Mouse (Mus musculus) stomach, embryonic 16.5 days (tissue): ENCODE measurements around the gene Wbp11. TPM values are rescaled to one million over a fixed set of nuclear protein-coding genes. Genes with fewer than 3 reads are reported as not detected.

Experiments
- ATAC-seq: fragments of 200-750 bp; cut with Nextera tagmentation; 2 replicates; pipeline ENCODE4 v1.8.0; 2017; ENCODE audit warnings: moderate number of reproducible peaks, moderate TSS enrichment; ENCODE audit not compliant: insufficient read depth, low FRiP score
- H3K27ac ChIP-seq: fragments of 300-500 bp; sonication (generic); 2 replicates; pipeline ENCODE4 v1.5.1; 2014; ENCODE audit warnings: low read length
- H3K27me3 ChIP-seq: fragments of 300-500 bp; sonication (generic); 2 replicates; pipeline ENCODE4 v1.6.1; 2014; ENCODE audit warnings: low read length, control low read depth, mixed read lengths; ENCODE audit not compliant: control insufficient read depth, insufficient read depth
- H3K36me3 ChIP-seq: fragments of 300-500 bp; sonication (generic); 2 replicates; pipeline ENCODE4 v1.6.1; 2014; ENCODE audit warnings: low read length; ENCODE audit not compliant: control insufficient read depth, insufficient read depth
- H3K4me1 ChIP-seq: fragments of 300-500 bp; sonication (generic); 2 replicates; pipeline ENCODE4 v1.6.1; 2014; ENCODE audit warnings: low read length, control low read depth, mixed read lengths; ENCODE audit not compliant: control insufficient read depth, insufficient read depth
- H3K4me2 ChIP-seq: fragments of 300-500 bp; sonication (generic); 2 replicates; pipeline ENCODE4 v1.6.1; 2014; ENCODE audit warnings: low read depth, low read length, mixed read lengths
- H3K4me3 ChIP-seq: fragments of 300-500 bp; sonication (generic); replicated peaks from 2 replicates; pipeline ENCODE4 v1.5.1; 2014; ENCODE audit warnings: mild to moderate bottlenecking, low read length
- H3K9ac ChIP-seq: fragments of 300-500 bp; sonication (generic); 2 replicates; pipeline ENCODE4 v1.6.1; 2014; ENCODE audit warnings: low read length
- H3K9me3 ChIP-seq: fragments of 300-500 bp; sonication (generic); replicated peaks from 2 replicates; pipeline ENCODE4 v1.6.1; 2016; ENCODE audit warnings: low read length, control low read depth; ENCODE audit not compliant: control insufficient read depth
- WGBS: fragments of 180-500 bp; shearing (Covaris S2); extraction: QIAGEN DNeasy Blood & Tissue Kit; methylation state at CpG from one replicate; pipeline ENCODE4 v1.1.7; 2014; 5-methylcytosine and 5-hydroxymethylcytosine counted together
- polyA plus RNA-seq: library from polyadenylated mRNA; unstranded; fragments of >200 nt; fragmentation: Nextera tagmentation; extraction: Ambion mirVana; gene quantifications from 2 replicates; pipeline ENCODE4 v1.2.1, GENCODE M21; 2015

The Wbp11 gene
- polyA plus RNA-seq: 85.0 and 90.8 TPM in 2 replicates

DNA sequence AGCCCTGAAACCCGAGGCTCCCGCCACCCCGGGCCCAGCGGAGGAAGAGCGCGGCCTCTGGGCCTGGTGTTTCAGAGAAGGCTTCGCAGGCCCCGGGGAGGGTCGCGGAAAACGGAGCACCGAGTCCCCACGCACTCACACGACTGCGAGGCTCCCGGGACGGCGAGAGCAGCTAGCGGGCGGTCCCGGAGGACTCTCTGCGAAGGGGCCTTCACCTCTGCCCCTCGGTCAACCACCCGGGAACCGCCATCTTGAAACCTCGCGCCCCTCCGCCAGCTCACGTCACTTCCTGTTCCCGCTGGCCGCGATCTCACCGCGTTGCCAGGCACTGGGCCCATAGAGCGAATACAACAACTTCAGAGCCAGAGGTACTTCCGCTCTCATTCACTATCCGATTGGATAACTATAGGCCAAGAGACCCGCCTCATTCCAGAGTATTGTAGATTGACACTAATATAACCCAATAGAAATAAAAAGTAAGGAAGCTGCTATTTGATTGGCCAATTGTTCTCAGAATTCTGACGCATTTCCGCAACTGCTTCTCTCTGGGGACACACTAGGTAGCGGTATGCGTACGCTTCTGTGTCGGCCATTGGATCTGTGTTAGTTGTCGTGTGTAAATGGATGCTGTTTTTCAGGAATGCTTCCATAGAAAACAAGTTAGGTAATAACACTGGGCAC lies at the start of gene Wbp11:
Gene Wbp11 (minus strand): TSS at position 353 of the 681 bp plus-strand sequence.
- H3K4me3 ChIP-seq: peak within 1 kb of the TSS; percentile 100
- H3K9me3 ChIP-seq: no peaks in the 10 kb centered on the region
- 0 out of 2 replicates have a peak, but pooled peaks cover 3% of the 10 kb centered on the region for H3K4me1 ChIP-seq
- H3K27ac ChIP-seq: peak within 1 kb of the TSS; percentile 83
- peak; percentile 100 for ATAC-seq
- under 1% methylated on average over 45 of the region's 45 CpGs for WGBS
- H3K27me3 ChIP-seq: no peaks in the 10 kb centered on the region
- H3K36me3 ChIP-seq: peaks cover 6% of the 10 kb centered on the region; the same call in 1 of the 2 replicates
- peak within 1 kb of the TSS; percentile 99 for H3K9ac ChIP-seq
- H3K4me2 ChIP-seq: peak within 1 kb of the TSS; percentile 95

DNA sequence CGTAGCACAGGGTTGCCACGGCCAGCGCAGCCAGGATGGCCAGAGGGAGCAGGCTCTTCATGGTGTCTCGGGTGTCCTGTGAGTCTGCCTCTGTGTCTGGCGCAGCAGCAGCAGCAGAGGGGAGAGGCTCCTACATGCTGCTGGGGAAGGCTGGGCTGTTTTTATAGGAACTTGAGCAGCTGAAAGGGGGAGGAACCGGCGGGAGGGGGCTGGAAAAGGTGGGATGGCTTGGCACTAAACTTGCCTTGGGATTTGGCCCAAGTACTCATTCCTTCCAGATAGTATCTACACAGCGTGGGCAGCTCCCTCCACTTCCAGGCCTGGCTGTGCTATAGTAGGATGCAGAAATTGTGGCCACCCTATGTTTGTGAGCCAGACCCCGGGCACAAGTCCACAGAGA lies 47.6 kb upstream of the Wbp11 start, which contains the start of gene Mgp:
Gene Mgp (minus strand): TSS at position 154 of the 400 bp plus-strand sequence.
- no peaks in the 10 kb centered on the region for H3K4me1 ChIP-seq
- WGBS: 39% methylated on average over 9 of the region's 9 CpGs
- H3K27ac ChIP-seq: peak within 1 kb of the TSS; percentile 80; the same call in 1 of the 2 replicates
- H3K36me3 ChIP-seq: no peaks in the 10 kb centered on the region
- H3K9me3 ChIP-seq: no peaks in the 10 kb centered on the region
- H3K4me3 ChIP-seq: peak within 1 kb of the TSS; percentile 45
- peak within 1 kb of the TSS; percentile 65 for H3K9ac ChIP-seq
- H3K4me2 ChIP-seq: peak within 1 kb of the TSS; percentile 51
- peak; percentile 86; the same call in 1 of the 2 replicates for ATAC-seq
- no peaks in the 10 kb centered on the region for H3K27me3 ChIP-seq

GRCm38 (mm10) chr6:136874599-136874998 lies 46.6 kb upstream of the Wbp11 start:
- WGBS: 31% methylated on average over 8 of the region's 8 CpGs
- peak overlapping the region; percentile 39 for H3K4me3 ChIP-seq
- peak overlapping the region; percentile 3; the same call in 1 of the 2 replicates for H3K27ac ChIP-seq
- peak overlapping the region; percentile 51 for H3K4me2 ChIP-seq
- no peaks in the 10 kb centered on the region for H3K9me3 ChIP-seq
- ATAC-seq: no peak
- H3K27me3 ChIP-seq: no peaks in the 10 kb centered on the region
- H3K4me1 ChIP-seq: no peaks in the 10 kb centered on the region
- no peaks in the 10 kb centered on the region for H3K36me3 ChIP-seq
- H3K9ac ChIP-seq: peak overlapping the region; percentile 63

- WGBS: 53% methylated on average over 5 of the region's 5 CpGs
- no peak overlapping the region for H3K4me3 ChIP-seq
- ATAC-seq: no peak; the same call in 1 of the 2 replicates
- no peak overlapping the region for H3K27ac ChIP-seq
- peaks cover 6% of the 10 kb centered on the region for H3K4me1 ChIP-seq
- no peaks in the 10 kb centered on the region for H3K36me3 ChIP-seq
- no peak overlapping the region for H3K4me2 ChIP-seq
- H3K27me3 ChIP-seq: no peaks in the 10 kb centered on the region
- no peaks in the 10 kb centered on the region for H3K9me3 ChIP-seq
- H3K9ac ChIP-seq: no peak overlapping the region
These were observed 40.9 kb upstream of the Wbp11 start for GRCm38 (mm10) chr6:136868921-136869320.

GRCm38 (mm10) chr6:136866150-136866549 lies 38.1 kb upstream of the Wbp11 start:
- H3K36me3 ChIP-seq: no peaks in the 10 kb centered on the region
- H3K27me3 ChIP-seq: no peaks in the 10 kb centered on the region
- 57% methylated on average over 4 of the region's 4 CpGs for WGBS
- peaks cover 6% of the 10 kb centered on the region for H3K4me1 ChIP-seq
- ATAC-seq: peak; percentile 72; the same call in 1 of the 2 replicates
- no peak overlapping the region for H3K4me2 ChIP-seq
- no peak overlapping the region for H3K4me3 ChIP-seq
- H3K27ac ChIP-seq: peak overlapping the region; percentile 59
- H3K9ac ChIP-seq: no peak overlapping the region
- H3K9me3 ChIP-seq: no peaks in the 10 kb centered on the region

DNA sequence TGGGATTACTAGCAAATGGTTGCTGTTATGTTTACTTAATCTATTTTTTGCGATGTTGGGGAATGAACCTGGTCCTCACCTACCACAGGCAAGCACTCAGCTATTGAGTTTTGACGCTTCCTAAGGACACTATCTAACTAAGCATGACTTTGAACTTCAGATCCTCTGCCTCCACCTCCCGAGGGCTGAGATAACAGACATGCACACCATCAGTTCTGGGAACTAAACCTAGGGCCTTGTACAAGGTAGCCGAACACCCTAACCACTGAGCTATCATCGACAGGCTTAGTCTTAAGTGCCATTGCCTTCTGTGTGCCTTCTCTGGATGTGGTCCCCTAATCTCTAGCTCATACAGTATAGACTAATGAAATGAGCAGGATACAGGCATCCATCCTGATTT lies 37.3 kb upstream of the Wbp11 start:
- no peaks in the 10 kb centered on the region for H3K9me3 ChIP-seq
- H3K4me3 ChIP-seq: no peak overlapping the region
- 86% methylated on average over 5 of the region's 5 CpGs for WGBS
- H3K4me2 ChIP-seq: no peak overlapping the region
- peak overlapping the region; percentile 59; the same call in 1 of the 2 replicates for H3K27ac ChIP-seq
- peaks cover 6% of the 10 kb centered on the region for H3K4me1 ChIP-seq
- H3K9ac ChIP-seq: no peak overlapping the region
- H3K36me3 ChIP-seq: no peaks in the 10 kb centered on the region
- no peaks in the 10 kb centered on the region for H3K27me3 ChIP-seq
- no peak for ATAC-seq

DNA sequence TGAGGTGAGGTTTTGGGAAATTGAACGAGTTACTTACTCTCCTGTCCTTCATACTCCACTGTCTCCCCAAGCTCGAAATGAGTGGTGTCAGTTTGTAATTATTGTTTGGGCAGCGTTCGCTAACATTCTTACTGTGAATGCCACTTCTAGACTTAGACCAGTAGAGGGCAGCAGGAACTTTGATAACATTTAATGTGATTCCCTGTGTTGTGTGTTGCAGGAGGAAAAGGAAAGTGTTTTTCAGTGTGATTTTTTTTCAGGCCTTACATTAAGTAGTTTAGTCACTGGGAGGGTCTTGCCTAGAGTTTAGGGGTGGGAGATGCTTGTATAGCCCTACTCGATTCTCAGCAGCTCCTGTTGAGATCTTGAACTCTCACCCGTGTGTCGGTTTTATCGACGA lies 33.0 kb upstream of the Wbp11 start:
- no peaks in the 10 kb centered on the region for H3K27me3 ChIP-seq
- H3K4me2 ChIP-seq: no peak overlapping the region
- no peaks in the 10 kb centered on the region for H3K36me3 ChIP-seq
- ATAC-seq: peak; percentile 23; the same call in 1 of the 2 replicates
- H3K27ac ChIP-seq: 0 out of 2 replicates have a peak overlapping the region, but pooled peaks have one; percentile 7
- no peaks in the 10 kb centered on the region for H3K9me3 ChIP-seq
- H3K4me1 ChIP-seq: peaks cover 26% of the 10 kb centered on the region
- H3K9ac ChIP-seq: peak overlapping the region; percentile 44
- 33% methylated on average over 9 of the region's 9 CpGs for WGBS
- H3K4me3 ChIP-seq: no peak overlapping the region

DNA sequence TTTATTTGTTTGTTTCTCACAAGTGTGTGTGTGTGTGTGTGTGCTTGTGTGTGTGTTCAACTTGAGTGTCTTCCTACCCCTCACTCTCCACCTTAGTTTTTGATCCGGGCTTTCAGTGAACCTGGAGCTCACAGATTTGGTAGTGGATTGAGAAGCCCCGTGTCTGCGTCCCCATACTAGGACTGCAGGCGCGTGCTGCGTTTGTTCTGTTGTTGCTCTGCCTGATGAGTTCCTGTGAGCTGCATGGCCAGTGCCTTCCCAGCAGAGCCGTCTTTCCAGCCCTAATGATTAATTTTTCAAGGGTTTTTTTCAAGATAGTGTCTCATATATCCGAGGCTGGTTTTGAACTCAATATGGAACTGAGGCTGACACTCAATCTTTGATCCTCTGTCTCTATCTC lies 30.4 kb upstream of the Wbp11 start:
- WGBS: 44% methylated on average over 8 of the region's 8 CpGs
- H3K27ac ChIP-seq: peak overlapping the region; percentile 82
- ATAC-seq: no peak
- no peaks in the 10 kb centered on the region for H3K36me3 ChIP-seq
- H3K27me3 ChIP-seq: no peaks in the 10 kb centered on the region
- H3K9me3 ChIP-seq: no peaks in the 10 kb centered on the region
- peaks cover 24% of the 10 kb centered on the region for H3K4me1 ChIP-seq
- no peak overlapping the region for H3K4me3 ChIP-seq
- H3K9ac ChIP-seq: 0 out of 2 replicates have a peak overlapping the region, but pooled peaks have one; percentile 25
- H3K4me2 ChIP-seq: 0 out of 2 replicates have a peak overlapping the region, but pooled peaks have one; percentile 42

DNA sequence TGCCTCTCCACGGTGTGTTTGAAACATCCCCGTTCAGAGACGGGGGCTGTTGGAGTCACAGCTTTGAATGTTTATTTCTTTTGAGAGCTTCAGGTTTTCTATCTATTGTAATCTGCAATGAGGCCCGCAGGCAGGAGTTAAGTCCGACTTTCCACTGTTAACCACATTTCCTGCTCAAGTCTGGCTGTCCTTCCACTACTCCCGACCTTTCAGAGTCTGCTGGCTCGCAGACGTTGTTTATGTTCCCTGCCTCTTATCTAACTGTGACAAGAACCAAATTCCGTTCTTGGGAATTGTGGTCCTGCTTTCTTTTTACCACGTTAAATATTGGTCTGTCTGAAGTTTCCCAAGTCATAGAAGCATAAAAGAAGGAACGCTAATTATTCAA lies 29.8 kb upstream of the Wbp11 start:
- WGBS: 5% methylated on average over 11 of the region's 11 CpGs

More for the DNA sequence above, 29.8 kb upstream of the Wbp11 start:
- Histone ChIP-seq H3K4me1 (peaks cover 24% of the 10 kb centered on the region), H3K27me3 (no peaks in the 10 kb centered on the region), H3K4me2 (peak overlapping the region; percentile 42), H3K27ac (peak overlapping the region; percentile 82), H3K36me3 (no peaks in the 10 kb centered on the region), H3K4me3 (peak overlapping the region; percentile 37; the same call in 1 of the 2 replicates), H3K9me3 (no peaks in the 10 kb centered on the region), H3K9ac (peak overlapping the region; percentile 62)
- peak; percentile 68 for ATAC-seq
